Mouse (Mus musculus): ENCODE data around the gene Fam189a1. TPM values are rescaled to one million over a fixed set of nuclear protein-coding genes. Genes with fewer than 3 reads are reported as not detected.

Gene Fam189a1
- polyA plus RNA-seq, 1 experiment from 2014 or later, result 0.66 TPM

DNA sequence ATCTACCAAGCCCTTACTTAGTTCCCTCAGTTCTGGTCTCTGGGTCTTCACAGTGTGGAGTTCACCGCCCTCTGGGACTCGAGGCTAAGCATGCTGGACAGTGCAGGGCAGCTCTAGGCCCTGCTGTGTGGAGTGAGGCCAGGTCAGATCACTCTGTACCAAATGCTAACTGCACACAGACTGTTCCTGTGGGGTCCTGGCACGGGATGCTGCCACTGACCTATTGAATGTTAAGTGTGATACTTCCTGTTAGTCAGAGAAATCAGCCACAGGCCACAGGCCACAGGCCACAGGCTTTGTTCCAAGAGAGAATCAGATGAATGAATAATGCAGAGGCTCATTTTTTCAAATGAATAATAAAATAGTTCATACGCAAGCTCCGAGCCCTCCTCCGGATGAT lies 112.1 kb downstream of the Fam189a1 start:
- 71% methylated on average over 6 of the region's 6 CpGs for WGBS
- Histone ChIP-seq H3K27me3 (replicated peaks; ENCODE audit: control insufficient read depth, insufficient read depth, low read length) (no peaks in the 10 kb centered on the region), H3K9me3 (ENCODE audit: control insufficient read depth) (no peaks in the 10 kb centered on the region), H3K27ac (ENCODE audit: low read depth, low read length) (no peak overlapping the region), H3K9ac (ENCODE audit: low read depth, low read length) (no peak overlapping the region), H3K4me1 (replicated peaks; ENCODE audit: control insufficient read depth, insufficient read depth, low read length) (no peaks in the 10 kb centered on the region), H3K36me3 (ENCODE audit: control insufficient read depth, insufficient read depth) (no peaks in the 10 kb centered on the region), H3K4me3 (ENCODE audit: low read depth, low read length) (no peak overlapping the region), H3K4me2 (replicated peaks; ENCODE audit: low read depth) (no peak overlapping the region)
- no peak for TF ChIP-seq CTCF (IDR thresholded peaks at IDR 0.05; ENCODE audit: low read depth)
- ATAC-seq, result no peak

- no peaks in the 10 kb centered on the region for H3K36me3 ChIP-seq (ENCODE audit: control insufficient read depth, insufficient read depth)
- no peak overlapping the region for H3K4me3 ChIP-seq (ENCODE audit: low read depth, low read length)
- no peaks in the 10 kb centered on the region for H3K4me1 ChIP-seq (replicated peaks; ENCODE audit: control insufficient read depth, insufficient read depth, low read length)
- WGBS, result 94% methylated on average over 7 of the region's 7 CpGs
- no peak overlapping the region for H3K9ac ChIP-seq (ENCODE audit: low read depth, low read length)
- no peaks in the 10 kb centered on the region for H3K27me3 ChIP-seq (replicated peaks; ENCODE audit: control insufficient read depth, insufficient read depth, low read length)
- no peak overlapping the region for H3K27ac ChIP-seq (ENCODE audit: low read depth, low read length)
- no peaks in the 10 kb centered on the region for H3K9me3 ChIP-seq (ENCODE audit: control insufficient read depth)
- no peak overlapping the region for H3K4me2 ChIP-seq (replicated peaks; ENCODE audit: low read depth)
- TF ChIP-seq CTCF (IDR thresholded peaks at IDR 0.05; ENCODE audit: low read depth), result no peak
- no peak for ATAC-seq
Observed at GRCm38 (mm10) chr7:65041106-65041505, 115.3 kb downstream of the Fam189a1 start.

GRCm38 (mm10) chr7:65031741-65032140 lies 124.6 kb downstream of the Fam189a1 start:
- Histone ChIP-seq H3K36me3 (ENCODE audit: control insufficient read depth, insufficient read depth) (no peaks in the 10 kb centered on the region), H3K4me2 (replicated peaks; ENCODE audit: low read depth) (no peak overlapping the region), H3K4me3 (ENCODE audit: low read depth, low read length) (no peak overlapping the region), H3K9me3 (ENCODE audit: control insufficient read depth) (no peaks in the 10 kb centered on the region), H3K9ac (ENCODE audit: low read depth, low read length) (no peak overlapping the region), H3K27me3 (replicated peaks; ENCODE audit: control insufficient read depth, insufficient read depth, low read length) (no peaks in the 10 kb centered on the region), H3K27ac (ENCODE audit: low read depth, low read length) (no peak overlapping the region), H3K4me1 (replicated peaks; ENCODE audit: control insufficient read depth, insufficient read depth, low read length) (no peaks in the 10 kb centered on the region)
- WGBS, result 63% methylated on average over 7 of the region's 7 CpGs
- TF ChIP-seq CTCF (IDR thresholded peaks at IDR 0.05; ENCODE audit: low read depth), result no peak
- ATAC-seq, result no peak

GRCm38 (mm10) chr7:65031195-65031594 lies 125.2 kb downstream of the Fam189a1 start:
- no peak for ATAC-seq
- WGBS, result 78% methylated on average over 6 of the region's 6 CpGs
- H3K4me3 ChIP-seq (ENCODE audit: low read depth, low read length), result no peak overlapping the region
- no peak for TF ChIP-seq CTCF (IDR thresholded peaks at IDR 0.05; ENCODE audit: low read depth)
- no peak overlapping the region for H3K4me2 ChIP-seq (replicated peaks; ENCODE audit: low read depth)
- H3K9ac ChIP-seq (ENCODE audit: low read depth, low read length), result no peak overlapping the region
- no peak overlapping the region for H3K27ac ChIP-seq (ENCODE audit: low read depth, low read length)
- no peaks in the 10 kb centered on the region for H3K9me3 ChIP-seq (ENCODE audit: control insufficient read depth)
- no peaks in the 10 kb centered on the region for H3K36me3 ChIP-seq (ENCODE audit: control insufficient read depth, insufficient read depth)
- no peaks in the 10 kb centered on the region for H3K27me3 ChIP-seq (replicated peaks; ENCODE audit: control insufficient read depth, insufficient read depth, low read length)
- H3K4me1 ChIP-seq (replicated peaks; ENCODE audit: control insufficient read depth, insufficient read depth, low read length), result no peaks in the 10 kb centered on the region

- no peak for TF ChIP-seq CTCF (IDR thresholded peaks at IDR 0.05; ENCODE audit: low read depth)
- Histone ChIP-seq H3K9ac (ENCODE audit: low read depth, low read length) (no peak overlapping the region), H3K4me2 (replicated peaks; ENCODE audit: low read depth) (no peak overlapping the region), H3K9me3 (ENCODE audit: control insufficient read depth) (no peaks in the 10 kb centered on the region), H3K27ac (ENCODE audit: low read depth, low read length) (no peak overlapping the region), H3K36me3 (ENCODE audit: control insufficient read depth, insufficient read depth) (no peaks in the 10 kb centered on the region), H3K27me3 (replicated peaks; ENCODE audit: control insufficient read depth, insufficient read depth, low read length) (no peaks in the 10 kb centered on the region), H3K4me3 (ENCODE audit: low read depth, low read length) (no peak overlapping the region), H3K4me1 (replicated peaks; ENCODE audit: control insufficient read depth, insufficient read depth, low read length) (no peaks in the 10 kb centered on the region)
- WGBS, result 92% methylated on average over 16 of the region's 16 CpGs
- ATAC-seq, result no peak
Observed at GRCm38 (mm10) chr7:65029985-65030384, 126.4 kb downstream of the Fam189a1 start.

GRCm38 (mm10) chr7:65021298-65021697 lies 135.1 kb downstream of the Fam189a1 start:
- 51% methylated on average over 2 of the region's 2 CpGs for WGBS
- TF ChIP-seq CTCF (IDR thresholded peaks at IDR 0.05; ENCODE audit: low read depth), result no peak
- no peaks in the 10 kb centered on the region for H3K9me3 ChIP-seq (ENCODE audit: control insufficient read depth)
- ATAC-seq, result no peak
- H3K36me3 ChIP-seq (ENCODE audit: control insufficient read depth, insufficient read depth), result no peaks in the 10 kb centered on the region
- H3K27me3 ChIP-seq (replicated peaks; ENCODE audit: control insufficient read depth, insufficient read depth, low read length), result no peaks in the 10 kb centered on the region
- H3K4me2 ChIP-seq (replicated peaks; ENCODE audit: low read depth), result no peak overlapping the region
- no peak overlapping the region for H3K9ac ChIP-seq (ENCODE audit: low read depth, low read length)
- no peak overlapping the region for H3K4me3 ChIP-seq (ENCODE audit: low read depth, low read length)
- no peaks in the 10 kb centered on the region for H3K4me1 ChIP-seq (replicated peaks; ENCODE audit: control insufficient read depth, insufficient read depth, low read length)
- no peak overlapping the region for H3K27ac ChIP-seq (ENCODE audit: low read depth, low read length)

DNA sequence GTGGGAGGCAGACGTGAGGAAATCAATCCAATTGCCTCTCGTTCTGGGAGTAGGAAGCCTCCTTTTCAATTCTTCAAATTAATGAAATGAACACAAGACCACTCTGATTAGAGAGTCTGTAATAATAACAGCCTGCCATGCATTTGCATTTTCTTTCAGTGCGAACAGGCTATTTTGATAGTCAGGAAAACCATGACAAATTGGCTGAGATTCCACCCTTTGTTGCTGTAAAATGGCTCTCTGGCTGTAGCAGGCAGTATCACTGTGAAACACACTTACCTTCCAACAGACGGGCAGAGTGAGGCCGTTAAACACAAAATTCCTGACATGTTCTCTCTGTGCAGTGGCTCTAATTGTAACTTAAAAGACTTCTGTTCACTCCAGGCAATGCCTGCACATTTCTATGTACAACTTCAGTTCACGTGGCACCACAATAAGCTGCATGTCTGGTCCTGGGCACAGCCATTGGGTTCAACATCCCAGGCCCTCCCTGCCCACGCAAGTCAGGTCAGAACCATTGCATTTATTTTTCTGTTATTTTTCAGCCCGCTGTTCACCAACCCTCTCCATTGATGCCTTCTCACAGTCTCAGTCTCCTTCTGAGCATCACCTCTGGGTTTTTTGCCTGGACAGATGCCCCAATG lies 138.2 kb downstream of the Fam189a1 start:
- Histone ChIP-seq H3K4me3 (ENCODE audit: low read depth, low read length) (no peak overlapping the region), H3K27me3 (replicated peaks; ENCODE audit: control insufficient read depth, insufficient read depth, low read length) (no peaks in the 10 kb centered on the region), H3K27ac (ENCODE audit: low read depth, low read length) (no peak overlapping the region), H3K9ac (ENCODE audit: low read depth, low read length) (no peak overlapping the region), H3K4me1 (replicated peaks; ENCODE audit: control insufficient read depth, insufficient read depth, low read length) (no peaks in the 10 kb centered on the region), H3K4me2 (replicated peaks; ENCODE audit: low read depth) (no peak overlapping the region), H3K9me3 (ENCODE audit: control insufficient read depth) (no peaks in the 10 kb centered on the region), H3K36me3 (ENCODE audit: control insufficient read depth, insufficient read depth) (no peaks in the 10 kb centered on the region)
- WGBS, result 85% methylated on average over 8 of the region's 8 CpGs
- no peak for ATAC-seq
- TF ChIP-seq CTCF (IDR thresholded peaks at IDR 0.05; ENCODE audit: low read depth), result no peak
